Mouse (Mus musculus): ENCODE measurements around the gene Pagr1a.

DNA sequence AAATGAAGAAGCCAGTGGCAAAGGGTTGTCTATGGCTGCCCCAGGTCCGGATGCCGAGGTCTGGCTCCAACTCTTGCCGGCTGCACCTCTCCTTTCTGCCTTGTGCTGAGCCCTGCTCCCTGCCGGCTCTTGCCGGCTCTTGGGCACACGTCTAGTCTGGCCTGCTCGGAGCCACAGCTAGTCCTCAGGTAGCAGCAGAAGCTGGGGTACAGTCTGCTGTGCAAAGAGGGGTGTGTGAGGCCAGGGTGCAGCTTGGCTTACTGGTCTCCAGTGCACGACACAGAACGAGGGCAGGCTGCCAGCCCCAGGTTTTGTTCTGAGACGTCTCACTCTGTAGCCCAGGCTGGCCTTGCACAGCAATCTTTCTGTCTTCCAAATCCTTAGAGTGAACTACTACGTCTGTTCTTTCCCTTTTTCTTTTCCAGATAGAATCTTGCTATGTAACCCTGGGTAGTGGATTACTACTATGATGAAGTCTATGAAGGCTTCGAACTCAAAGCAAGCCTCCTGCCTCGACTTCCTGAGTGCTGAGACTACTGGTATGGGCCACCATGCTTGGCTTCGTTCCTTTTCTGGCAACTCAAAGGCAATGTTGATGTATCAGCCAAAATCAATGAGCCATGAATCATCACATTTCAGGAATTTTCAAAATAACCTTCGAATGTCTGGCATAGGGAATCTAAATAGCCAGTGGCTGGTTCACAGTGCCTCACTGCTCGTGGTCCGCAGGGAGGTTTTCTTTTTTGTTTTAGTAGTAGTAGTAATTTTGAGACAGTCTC lies 7.7 kb downstream of the Pagr1a start:
- no peak for TF ChIP-seq CTCF (IDR thresholded peaks at IDR 0.05; ENCODE audit: low read depth)
- TF ChIP-seq EP300 (IDR thresholded peaks at IDR 0.05; ENCODE audit: low read depth) = no peak
